Mouse (Mus musculus) forebrain, postnatal 0 days (tissue): ENCODE data around the gene Bbc3. TPM values are rescaled to one million over a fixed set of nuclear protein-coding genes. Genes with fewer than 3 reads are reported as not detected.

Experiments used
- ATAC-seq: fragments of 200-750 bp; cut with Nextera tagmentation; 2 replicates; pipeline ENCODE4 v1.8.0; 2017; ENCODE audit warnings: mild to moderate bottlenecking, moderate library complexity
- DNase-seq: peaks from one replicate; pipeline ENCODE4 v3.0.0-alpha.2; 2015
- H3K27ac ChIP-seq: fragments of 300-500 bp; sonication (generic); 2 replicates; pipeline ENCODE4 v1.5.1; 2014; ENCODE audit warnings: low read depth, mild to moderate bottlenecking, antibody characterized with exemption, low read length, moderate library complexity, mixed read lengths
- H3K27me3 ChIP-seq: fragments of 300-500 bp; sonication (generic); 2 replicates; pipeline ENCODE4 v1.6.1; 2014; ENCODE audit warnings: mild to moderate bottlenecking, low read length, mixed read lengths; ENCODE audit not compliant: insufficient read depth
- H3K36me3 ChIP-seq: fragments of 300-500 bp; sonication (generic); 2 replicates; pipeline ENCODE4 v1.6.1; 2014; ENCODE audit warnings: mild to moderate bottlenecking, moderate library complexity; ENCODE audit not compliant: insufficient read depth
- H3K4me1 ChIP-seq: fragments of 300-500 bp; sonication (generic); 2 replicates; pipeline ENCODE4 v1.6.1; 2014; ENCODE audit warnings: antibody characterized with exemption; ENCODE audit not compliant: insufficient read depth
- H3K4me2 ChIP-seq: fragments of 300-500 bp; sonication (generic); 2 replicates; pipeline ENCODE4 v1.6.1; 2014; ENCODE audit warnings: low read depth, mild to moderate bottlenecking, moderate library complexity
- H3K4me3 ChIP-seq: fragments of 300-500 bp; sonication (generic); 2 replicates; pipeline ENCODE4 v1.5.1; 2014; ENCODE audit warnings: low read depth, low read length, mixed read lengths
- H3K9ac ChIP-seq: fragments of 300-500 bp; sonication (generic); 2 replicates; pipeline ENCODE4 v1.6.1; 2014; ENCODE audit warnings: mild to moderate bottlenecking
- H3K9me3 ChIP-seq: fragments of 300-500 bp; sonication (generic); 2 replicates; pipeline ENCODE4 v1.6.1; 2016; ENCODE audit warnings: low read length
- CTCF ChIP-seq: sonication (generic); IDR thresholded peaks from 2 replicates; pipeline ENCODE4 v1.5.1; 2016; ENCODE audit warnings: antibody characterized with exemption, control low read depth, low read depth
- WGBS: fragments of 180-500 bp; shearing (Covaris S2); extraction: QIAGEN DNeasy Blood & Tissue Kit; methylation state at CpG from one replicate; pipeline ENCODE4 v1.1.7; 2014; 5-methylcytosine and 5-hydroxymethylcytosine counted together
- polyA plus RNA-seq: library from polyadenylated mRNA; unstranded; fragments of >200 nt; fragmentation: Nextera tagmentation; extraction: Ambion mirVana; gene quantifications from 2 replicates; pipeline ENCODE4 v1.2.1, GENCODE M21; 2015
- total RNA-seq: library from RNA; depleted of rRNA; stranded (reverse); fragments of >200 nt; gene quantifications from 2 replicates; pipeline ENCODE4 v1.2.3, GENCODE M21; 2014

Bbc3 gene
- total and polyA plus RNA-seq, 2 experiments from 2014 or later: 40.0 to 41.2 TPM

DNA sequence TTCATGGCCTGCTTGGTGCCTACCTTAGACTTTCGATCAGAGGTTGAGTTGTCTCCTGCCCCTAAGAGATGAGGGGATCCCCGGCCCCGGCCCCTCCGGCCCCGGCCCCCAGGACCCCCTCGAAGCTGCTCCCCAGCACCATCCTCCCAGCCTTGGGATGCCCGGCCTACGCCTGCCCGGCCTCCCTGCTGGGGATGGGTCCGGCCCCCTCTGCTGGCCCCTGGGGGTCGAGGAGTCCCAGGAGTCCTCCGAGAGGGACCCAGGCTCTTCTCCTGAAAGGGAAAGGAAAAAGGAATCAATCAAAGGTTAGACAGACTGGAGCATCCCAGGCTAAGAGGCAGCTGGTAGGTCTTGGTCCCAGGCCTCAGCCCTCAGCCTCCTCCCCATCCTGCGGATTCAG is 25.9 kb upstream of the Bbc3 start:
- 93% methylated on average over 13 of the region's 13 CpGs for WGBS
- peaks cover 52% of the 10 kb centered on the region for H3K36me3 ChIP-seq
- no peak overlapping the region for H3K4me3 ChIP-seq
- no peak overlapping the region for H3K9ac ChIP-seq
- no peak for TF ChIP-seq CTCF
- H3K27ac ChIP-seq: no peak overlapping the region
- H3K4me2 ChIP-seq: no peak overlapping the region
- ATAC-seq (no peak), DNase-seq (no peak)
- H3K9me3 ChIP-seq: no peaks in the 10 kb centered on the region
- H3K27me3 ChIP-seq: no peaks in the 10 kb centered on the region
- peaks cover 3% of the 10 kb centered on the region for H3K4me1 ChIP-seq

DNA sequence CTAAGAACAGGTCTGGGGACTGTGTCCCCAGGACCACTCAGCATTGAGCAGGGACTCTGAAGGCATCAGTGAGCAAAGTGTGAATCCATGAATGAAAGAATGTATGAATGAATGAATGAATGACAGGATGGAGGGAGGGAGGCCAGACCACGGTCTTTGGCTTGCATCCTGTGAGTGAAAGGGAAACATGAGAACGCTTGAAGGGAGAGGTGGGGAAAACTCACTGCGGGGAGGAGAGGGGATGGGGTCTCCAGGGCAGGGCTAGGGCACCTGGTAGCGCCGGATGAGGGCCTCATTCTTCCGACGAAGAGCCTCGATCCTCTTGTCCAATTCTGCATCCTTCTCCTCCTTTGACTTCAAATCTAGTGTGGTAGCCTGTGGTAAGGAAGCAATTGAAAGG is 24.2 kb upstream of the Bbc3 start:
- Histone ChIP-seq H3K4me2 (no peak overlapping the region), H3K27me3 (no peaks in the 10 kb centered on the region), H3K4me1 (peaks cover 3% of the 10 kb centered on the region), H3K36me3 (peaks cover 37% of the 10 kb centered on the region), H3K4me3 (no peak overlapping the region), H3K9me3 (no peaks in the 10 kb centered on the region), H3K27ac (no peak overlapping the region), H3K9ac (no peak overlapping the region)
- ATAC-seq (no peak), DNase-seq (no peak)
- 94% methylated on average over 8 of the region's 8 CpGs for WGBS
- no peak for TF ChIP-seq CTCF

DNA sequence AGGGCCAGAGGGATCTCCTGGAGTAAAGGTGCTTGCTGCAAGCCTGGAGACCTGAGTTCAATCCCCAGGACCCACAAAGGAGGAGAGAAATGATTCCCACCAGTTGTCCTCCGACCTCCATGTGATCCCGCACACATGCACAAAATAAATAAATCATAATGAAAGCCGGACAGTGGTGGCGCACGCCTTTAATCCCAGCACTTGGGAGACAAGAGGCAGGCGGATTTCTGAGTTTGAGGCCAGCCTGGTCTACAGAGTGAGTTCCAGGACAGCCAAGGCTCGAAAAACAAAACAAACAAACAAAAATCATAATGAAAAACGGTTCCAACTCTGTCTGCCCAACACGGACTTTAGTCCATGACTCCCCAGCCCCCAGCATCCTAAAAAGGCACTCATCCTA is 23.3 kb upstream of the Bbc3 start:
- WGBS: 78% methylated on average over 9 of the region's 9 CpGs
- H3K9me3 ChIP-seq: no peaks in the 10 kb centered on the region
- no peak overlapping the region for H3K4me3 ChIP-seq
- ATAC-seq: no peak
- H3K27ac ChIP-seq: no peak overlapping the region
- H3K4me2 ChIP-seq: peak overlapping the region; percentile 51
- H3K4me1 ChIP-seq: peaks cover 3% of the 10 kb centered on the region
- peaks cover 35% of the 10 kb centered on the region for H3K36me3 ChIP-seq
- no peak for TF ChIP-seq CTCF
- no peak overlapping the region for H3K9ac ChIP-seq
- no peaks in the 10 kb centered on the region for H3K27me3 ChIP-seq
- no peak for DNase-seq

DNA sequence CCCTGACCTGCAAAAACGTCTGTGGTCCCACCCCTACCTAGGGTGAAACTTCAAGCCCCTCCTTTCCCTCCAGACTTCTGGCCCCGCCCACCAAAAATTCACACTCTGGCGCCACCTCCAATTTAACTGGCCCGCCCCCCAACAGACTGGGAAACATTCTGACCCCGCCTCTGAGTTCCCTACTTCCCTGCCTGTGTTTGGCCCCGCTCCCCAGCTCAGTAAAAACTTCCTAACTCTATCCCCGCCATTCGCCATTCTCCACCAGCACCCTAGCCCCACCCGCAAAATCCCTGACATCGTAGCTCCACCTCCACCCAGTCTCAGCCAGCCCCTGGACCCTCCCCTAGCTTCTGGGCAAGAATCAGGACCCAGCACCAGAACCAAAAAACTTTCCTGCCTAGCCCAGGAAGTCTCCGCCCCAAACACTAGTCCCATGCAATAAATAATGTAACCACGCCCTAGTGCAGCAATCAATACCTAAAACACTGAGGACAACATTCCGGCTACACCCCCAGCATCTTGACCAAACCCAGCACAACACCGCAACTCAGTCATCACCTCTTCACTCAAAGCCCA is 22.7 kb upstream of the Bbc3 start:
- ATAC-seq: peak; percentile 5; the same call in 1 of the 2 replicates
- WGBS: 5% methylated on average over 14 of the region's 14 CpGs
- Histone ChIP-seq H3K9ac (no peak overlapping the region), H3K27me3 (no peaks in the 10 kb centered on the region), H3K27ac (0 out of 2 replicates have a peak overlapping the region, but pooled peaks have one; percentile 35), H3K4me3 (peak overlapping the region; percentile 59), H3K9me3 (no peaks in the 10 kb centered on the region), H3K4me2 (peak overlapping the region; percentile 51), H3K36me3 (peaks cover 29% of the 10 kb centered on the region), H3K4me1 (peaks cover 3% of the 10 kb centered on the region)
- no peak for DNase-seq
- no peak for TF ChIP-seq CTCF

DNA sequence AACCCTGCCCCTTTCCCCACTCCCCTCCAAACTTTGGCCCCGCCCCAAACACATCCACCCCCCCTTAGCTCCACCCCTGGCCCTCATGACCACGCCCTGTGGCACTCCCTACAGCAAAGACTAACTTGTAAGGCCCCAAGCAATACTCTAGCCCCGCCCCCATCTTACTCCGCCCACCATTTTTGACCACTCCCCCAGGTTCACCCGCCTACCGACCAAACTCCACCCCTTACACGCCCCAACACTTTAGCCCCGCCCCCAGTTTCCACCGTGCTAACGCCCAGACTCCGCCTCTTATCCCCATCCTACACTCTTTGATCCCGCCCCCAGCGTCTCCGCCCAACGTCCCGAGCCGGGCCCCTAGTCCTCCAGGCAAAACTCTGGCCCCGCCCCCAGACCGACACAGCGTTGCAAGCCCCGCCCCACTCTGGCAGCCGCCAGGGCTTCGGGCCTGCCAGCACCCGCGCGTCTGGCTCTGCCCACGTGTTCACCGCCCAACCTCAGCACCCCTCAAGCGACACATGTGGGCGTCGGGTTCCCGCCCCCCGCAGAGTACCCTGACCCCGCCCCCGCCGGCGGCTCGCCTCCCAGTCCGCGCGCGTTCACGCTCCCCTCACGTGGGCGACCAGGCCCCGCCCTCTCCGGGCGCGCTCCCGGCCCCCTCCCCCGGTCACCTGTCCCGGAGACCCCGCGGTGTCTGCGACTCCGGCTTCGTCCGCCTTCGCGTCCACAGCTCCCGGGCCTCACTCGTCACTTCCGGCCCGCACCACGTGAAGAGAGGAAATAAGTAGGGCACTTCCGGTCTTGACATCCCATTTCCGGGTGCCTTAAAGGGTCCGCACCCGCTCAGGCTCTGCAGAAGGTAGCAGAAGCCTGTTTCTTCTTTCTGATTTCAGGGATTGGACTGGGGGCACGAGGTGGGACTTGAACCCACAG is 21.9 kb upstream of the Bbc3 start, which contains the start of gene Ccdc9:
Gene Ccdc9, minus strand, starts transcription at position 770 of the 936 bp plus-strand sequence.
- Histone ChIP-seq H3K4me2 (peak within 1 kb of the TSS; percentile 51), H3K27ac (peak within 1 kb of the TSS; percentile 90), H3K36me3 (peaks cover 21% of the 10 kb centered on the region), H3K4me3 (peak within 1 kb of the TSS; percentile 59), H3K4me1 (peaks cover 3% of the 10 kb centered on the region), H3K9me3 (no peaks in the 10 kb centered on the region), H3K27me3 (no peaks in the 10 kb centered on the region), H3K9ac (peak within 1 kb of the TSS; percentile 62)
- under 1% methylated on average over 69 of the region's 70 CpGs for WGBS
- no peak for TF ChIP-seq CTCF
- peak; percentile 95 for ATAC-seq
- DNase-seq: peak; percentile 98

DNA sequence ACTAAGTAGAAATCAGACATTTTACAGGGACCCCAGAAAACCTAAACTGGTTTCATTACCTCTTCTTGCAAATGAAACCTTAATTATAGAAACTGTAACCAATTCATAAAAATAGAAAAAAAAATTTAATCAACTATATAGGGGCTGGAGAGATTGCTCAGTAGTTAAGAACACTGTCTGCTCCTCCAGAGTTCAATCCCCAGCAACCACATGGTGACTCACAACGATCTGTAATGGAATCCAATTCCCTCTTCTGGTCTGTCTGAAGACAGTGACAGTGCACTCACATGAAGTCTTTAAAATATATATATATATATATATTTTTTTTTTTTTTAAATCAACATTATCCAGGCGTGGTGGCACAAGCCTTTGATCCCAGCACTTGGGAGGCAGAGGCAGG is 21.2 kb upstream of the Bbc3 start:
- DNase-seq (no peak), ATAC-seq (no peak)
- TF ChIP-seq CTCF: no peak
- Histone ChIP-seq H3K4me3 (peak overlapping the region; percentile 59), H3K27me3 (no peaks in the 10 kb centered on the region), H3K9me3 (no peaks in the 10 kb centered on the region), H3K36me3 (peaks cover 14% of the 10 kb centered on the region), H3K27ac (peak overlapping the region; percentile 90), H3K4me1 (peaks cover 3% of the 10 kb centered on the region), H3K4me2 (peak overlapping the region; percentile 51), H3K9ac (peak overlapping the region; percentile 62)
- WGBS: 94% methylated on average over 2 of the region's 2 CpGs

DNA sequence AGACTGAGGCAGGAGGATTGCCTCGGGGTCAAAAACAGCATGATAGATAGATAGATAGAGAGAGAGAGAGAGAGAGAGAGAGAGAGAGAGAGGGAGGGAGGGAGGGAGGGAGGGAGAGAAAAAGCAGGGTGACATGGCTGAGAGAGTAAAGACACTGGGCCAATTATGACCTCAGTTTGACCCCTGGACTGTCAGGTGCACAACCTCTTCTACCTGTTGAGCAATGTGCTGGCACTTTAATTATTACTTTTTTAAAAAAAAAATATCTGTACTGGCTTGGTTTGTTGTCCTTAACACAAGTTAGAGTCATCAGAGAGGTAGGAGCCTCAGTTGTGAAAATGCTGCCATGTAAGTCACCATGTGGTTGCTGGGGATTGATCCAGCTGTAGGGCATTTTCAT is 20.4 kb upstream of the Bbc3 start:
- Histone ChIP-seq H3K9ac (no peak overlapping the region), H3K4me2 (no peak overlapping the region), H3K27ac (no peak overlapping the region), H3K4me1 (peaks cover 3% of the 10 kb centered on the region), H3K36me3 (peaks cover 6% of the 10 kb centered on the region), H3K9me3 (no peaks in the 10 kb centered on the region), H3K4me3 (no peak overlapping the region), H3K27me3 (no peaks in the 10 kb centered on the region)
- DNase-seq (no peak), ATAC-seq (no peak)
- 82% methylated on average over 1 of the region's 1 CpGs for WGBS
- no peak for TF ChIP-seq CTCF
